Mouse (Mus musculus) liver, embryonic 15.5 days (tissue): ENCODE data around the gene Zfyve9. TPM values are rescaled to one million over a fixed set of nuclear protein-coding genes. Genes with fewer than 3 reads are reported as not detected.
"Not testable (repeated sequence)": the region's sequence is repeated elsewhere in the genome, so short reads cannot be mapped to it uniquely, and the experiment has no call there.

Experiments
- ATAC-seq: fragments of 200-750 bp; cut with Nextera tagmentation; 2 replicates; pipeline ENCODE4 v1.8.0; 2017; ENCODE audit warnings: moderate number of reproducible peaks, mild to moderate bottlenecking, moderate library complexity; ENCODE audit not compliant: insufficient read depth
- H3K27ac ChIP-seq: fragments of 300-500 bp; sonication (generic); replicated peaks from 2 replicates; pipeline ENCODE4 v1.5.1; 2015; ENCODE audit warnings: mild to moderate bottlenecking, inconsistent platforms
- H3K27me3 ChIP-seq: fragments of 300-500 bp; sonication (generic); 2 replicates; pipeline ENCODE4 v1.6.1; 2015; ENCODE audit warnings: mild to moderate bottlenecking, inconsistent platforms
- H3K36me3 ChIP-seq: fragments of 300-500 bp; sonication (generic); replicated peaks from 2 replicates; pipeline ENCODE4 v1.6.1; 2015; ENCODE audit warnings: moderate library complexity, mild to moderate bottlenecking, inconsistent platforms
- H3K4me1 ChIP-seq: fragments of 300-500 bp; sonication (generic); replicated peaks from 2 replicates; pipeline ENCODE4 v1.6.1; 2015; ENCODE audit warnings: inconsistent platforms
- H3K4me2 ChIP-seq: fragments of 300-500 bp; sonication (generic); 2 replicates; pipeline ENCODE4 v1.6.1; 2015; ENCODE audit warnings: moderate library complexity, mild to moderate bottlenecking, inconsistent platforms
- H3K4me3 ChIP-seq: fragments of 300-500 bp; sonication (generic); replicated peaks from 2 replicates; pipeline ENCODE4 v1.5.1; 2015; ENCODE audit warnings: mild to moderate bottlenecking, inconsistent platforms
- H3K9ac ChIP-seq: fragments of 300-500 bp; sonication (generic); 2 replicates; pipeline ENCODE4 v1.6.1; 2015; ENCODE audit warnings: moderate library complexity, mild to moderate bottlenecking, inconsistent platforms
- H3K9me3 ChIP-seq: fragments of 300-500 bp; sonication (generic); replicated peaks from 2 replicates; pipeline ENCODE4 v1.6.1; 2016; ENCODE audit warnings: inconsistent platforms
- WGBS: fragments of 180-500 bp; shearing (Covaris S2); methylation state at CpG from one replicate; pipeline ENCODE4 v1.1.7; 2015; ENCODE audit warnings: mixed read lengths; ENCODE audit not compliant: insufficient replicate concordance; 5-methylcytosine and 5-hydroxymethylcytosine counted together
- polyA plus RNA-seq: library from polyadenylated mRNA; unstranded; fragments of >200 nt; fragmentation: Nextera tagmentation; extraction: Ambion mirVana; gene quantifications from 2 replicates; pipeline ENCODE4 v1.2.1, GENCODE M21; 2015

Zfyve9 gene
- polyA plus RNA-seq, 1 experiment from 2014 or later = 0.45 TPM

DNA sequence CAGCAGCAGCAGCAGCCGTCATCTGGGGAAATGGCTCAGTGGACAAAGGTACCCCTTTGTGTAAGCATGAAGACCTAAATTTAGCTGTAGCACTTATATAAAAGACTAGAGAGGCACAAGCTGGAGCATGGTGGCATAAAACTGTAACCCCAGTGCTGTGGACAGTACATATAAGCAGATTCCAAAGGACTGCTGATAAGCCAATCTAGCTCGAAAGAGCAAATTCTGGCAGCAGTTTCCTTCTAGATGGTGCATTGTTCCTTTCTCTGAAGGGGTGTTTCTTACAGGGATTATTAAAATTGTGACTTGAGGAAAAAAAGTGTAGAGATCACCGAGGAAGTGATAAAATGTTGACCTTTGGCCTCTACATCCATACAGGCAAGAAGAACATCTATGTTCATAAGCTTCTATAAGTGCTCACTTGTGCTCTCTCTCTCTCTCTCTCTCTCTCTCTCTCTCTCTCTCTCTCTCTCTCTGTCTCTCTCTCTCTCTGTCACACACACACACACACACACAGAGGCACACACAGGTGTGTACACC, 59.3 kb downstream of the Zfyve9 start:
- no peak overlapping the region for H3K9ac ChIP-seq
- no peaks in the 10 kb centered on the region for H3K27me3 ChIP-seq
- no peak overlapping the region for H3K27ac ChIP-seq
- WGBS = 41% methylated on average over 3 of the region's 3 CpGs
- no peak for ATAC-seq
- no peak overlapping the region for H3K4me3 ChIP-seq
- H3K9me3 ChIP-seq = no peaks in the 10 kb centered on the region
- no peaks in the 10 kb centered on the region; the same call in 1 of the 2 replicates for H3K4me1 ChIP-seq
- no peak overlapping the region for H3K4me2 ChIP-seq
- H3K36me3 ChIP-seq = no peaks in the 10 kb centered on the region

DNA sequence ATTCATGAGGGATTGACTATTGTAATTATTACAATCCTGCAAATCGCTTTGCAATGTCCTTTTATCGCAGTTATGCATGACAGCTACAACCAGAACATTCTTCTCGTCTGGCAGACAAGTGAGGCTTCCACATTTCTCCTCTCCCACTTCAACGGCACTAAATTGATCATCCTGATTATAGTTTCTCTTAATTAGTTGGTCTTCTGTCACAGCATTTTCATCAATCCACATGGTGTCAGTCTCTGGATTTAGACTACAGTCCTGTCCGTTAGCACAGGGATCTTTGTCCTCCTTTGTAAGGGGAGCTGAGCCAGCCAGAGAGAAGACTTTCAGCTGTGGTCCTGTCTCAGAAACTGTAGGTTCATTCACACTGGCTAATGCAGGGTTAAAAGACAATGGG, 61.2 kb downstream of the Zfyve9 start, which contains the start of gene 3110021N24Rik:
3110021N24Rik (plus strand) TSS at position 301 of the 400 bp plus-strand sequence.
- 64% methylated on average over 5 of the region's 5 CpGs for WGBS
- Histone ChIP-seq H3K9me3 (no peaks in the 10 kb centered on the region), H3K9ac (no peak within 1 kb of the TSS), H3K27me3 (no peaks in the 10 kb centered on the region), H3K4me2 (no peak within 1 kb of the TSS), H3K4me3 (no peak within 1 kb of the TSS), H3K36me3 (no peaks in the 10 kb centered on the region), H3K4me1 (no peaks in the 10 kb centered on the region; the same call in 1 of the 2 replicates), H3K27ac (no peak within 1 kb of the TSS)
- no peak for ATAC-seq

DNA sequence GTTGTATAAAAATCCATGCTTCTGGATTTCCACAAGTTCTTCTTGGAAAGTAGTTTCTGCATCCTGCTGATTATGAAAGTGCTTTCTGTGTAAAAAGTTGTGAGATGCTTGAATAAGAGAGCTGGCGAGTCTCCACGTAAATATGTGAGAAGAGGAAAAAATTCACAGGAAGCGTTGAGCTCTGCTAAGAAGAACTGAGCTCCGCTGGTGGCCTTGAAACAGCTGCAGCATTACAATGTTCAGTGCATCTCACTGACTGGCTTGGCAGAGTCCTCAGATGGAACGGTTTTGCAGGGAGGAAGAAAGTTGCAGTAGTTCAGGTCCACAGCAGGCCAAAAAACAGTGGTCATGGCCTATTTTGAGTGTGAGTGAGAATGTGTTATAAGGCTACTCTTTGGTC, 72.4 kb downstream of the Zfyve9 start:
- Histone ChIP-seq H3K9me3 (no peaks in the 10 kb centered on the region), H3K4me1 (no peaks in the 10 kb centered on the region), H3K27me3 (no peaks in the 10 kb centered on the region), H3K9ac (no peak overlapping the region), H3K4me3 (no peak overlapping the region), H3K36me3 (no peaks in the 10 kb centered on the region), H3K4me2 (no peak overlapping the region), H3K27ac (no peak overlapping the region)
- ATAC-seq = no peak
- 60% methylated on average over 5 of the region's 5 CpGs for WGBS

DNA sequence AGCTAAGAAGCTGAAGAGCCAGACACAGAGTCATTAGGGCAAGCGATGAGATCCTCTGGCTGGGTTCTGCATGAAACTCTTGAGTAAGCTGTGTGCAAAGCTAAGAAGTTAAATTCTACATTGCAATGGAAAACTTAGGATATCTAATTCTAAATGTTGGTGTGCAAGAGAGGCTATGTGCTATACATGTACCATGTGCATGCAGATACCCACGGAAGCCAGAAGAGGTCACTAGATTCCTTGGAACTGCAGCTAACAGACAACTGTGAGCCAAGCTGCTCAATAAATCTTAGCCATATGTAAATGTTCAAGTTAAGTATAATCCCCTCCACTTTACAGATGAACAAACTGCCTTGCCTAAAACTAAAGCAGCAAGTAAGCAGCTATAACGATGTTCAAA, 83.7 kb downstream of the Zfyve9 start:
- ATAC-seq = no peak
- WGBS = 48% methylated on average over 3 of the region's 3 CpGs
- Histone ChIP-seq H3K9me3 (no peaks in the 10 kb centered on the region), H3K27me3 (no peaks in the 10 kb centered on the region), H3K4me1 (no peaks in the 10 kb centered on the region), H3K36me3 (no peaks in the 10 kb centered on the region), H3K4me3 (no peak overlapping the region), H3K4me2 (no peak overlapping the region), H3K9ac (no peak overlapping the region), H3K27ac (no peak overlapping the region)

DNA sequence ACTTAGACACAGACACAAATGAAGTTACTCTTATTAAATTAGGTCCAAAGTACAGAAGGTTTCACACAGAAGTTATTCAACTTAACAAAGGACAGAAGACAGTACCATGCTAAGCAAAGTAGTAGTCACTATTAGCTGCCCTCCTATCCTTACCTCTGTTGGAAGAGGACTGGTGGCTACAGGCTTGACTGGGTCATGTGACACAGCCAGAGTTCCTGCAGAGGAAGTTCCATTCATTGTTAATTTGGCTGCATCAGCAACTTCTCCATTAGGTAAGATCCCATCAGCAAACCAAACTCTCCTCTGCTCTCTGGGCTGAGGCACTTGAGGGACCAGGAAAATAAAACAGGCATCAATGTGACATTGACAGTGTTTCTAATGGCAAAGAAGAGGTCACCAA, 89.1 kb downstream of the Zfyve9 start:
- Histone ChIP-seq H3K27ac (no peak overlapping the region), H3K36me3 (no peaks in the 10 kb centered on the region), H3K9me3 (no peaks in the 10 kb centered on the region), H3K4me2 (no peak overlapping the region), H3K9ac (no peak overlapping the region), H3K27me3 (no peaks in the 10 kb centered on the region), H3K4me1 (no peaks in the 10 kb centered on the region), H3K4me3 (no peak overlapping the region)
- ATAC-seq = no peak

DNA sequence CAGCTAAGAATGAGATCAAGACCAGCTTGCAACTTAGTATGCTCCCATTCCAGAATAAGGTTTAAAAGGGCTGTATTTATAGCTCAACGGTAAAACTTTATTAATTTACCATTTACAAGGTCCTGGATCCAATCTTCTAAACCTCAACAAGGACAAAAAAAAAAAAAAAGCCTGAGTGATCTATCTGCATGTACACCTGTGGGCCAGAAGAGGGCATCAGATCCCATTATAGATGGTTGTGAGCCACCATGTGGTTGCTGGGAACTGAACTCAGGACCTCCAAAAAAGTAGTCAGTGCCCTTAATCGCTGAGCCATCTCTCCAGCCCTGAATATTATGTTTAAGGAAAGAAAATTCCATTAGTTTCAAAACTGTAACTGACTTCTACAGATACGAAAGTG, 90.1 kb downstream of the Zfyve9 start:
- H3K27me3 ChIP-seq = no peaks in the 10 kb centered on the region
- no peak for ATAC-seq
- H3K9ac ChIP-seq = no peak overlapping the region
- H3K27ac ChIP-seq = no peak overlapping the region
- H3K4me1 ChIP-seq = no peaks in the 10 kb centered on the region
- WGBS = 64% methylated on average over 3 of the region's 3 CpGs
- H3K4me2 ChIP-seq = no peak overlapping the region
- H3K9me3 ChIP-seq = no peaks in the 10 kb centered on the region
- no peak overlapping the region for H3K4me3 ChIP-seq
- H3K36me3 ChIP-seq = no peaks in the 10 kb centered on the region

DNA sequence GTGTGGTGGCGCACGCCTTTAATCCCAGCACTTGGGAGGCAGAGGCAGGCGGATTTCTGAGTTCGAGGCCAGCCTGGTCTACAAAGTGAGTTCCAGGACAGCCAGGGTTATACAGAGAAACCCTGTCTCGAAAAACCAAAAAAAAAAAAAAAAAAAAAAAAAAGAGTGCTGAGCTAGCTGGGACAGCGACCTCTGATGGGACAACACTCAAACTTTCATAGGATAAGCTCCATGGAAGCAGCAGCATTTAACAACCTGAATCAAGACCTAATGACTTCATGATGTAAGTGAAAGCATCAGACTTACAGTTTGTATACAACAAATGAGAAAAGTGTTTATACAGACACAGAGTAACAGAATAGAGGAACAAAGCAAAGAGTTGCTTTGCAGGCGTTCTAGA, 93.5 kb downstream of the Zfyve9 start:
- 71% methylated on average over 6 of the region's 7 CpGs for WGBS
- H3K9me3 ChIP-seq, H3K4me3 ChIP-seq, H3K9ac ChIP-seq, H3K4me2 ChIP-seq, H3K27ac ChIP-seq, H3K4me1 ChIP-seq, ATAC-seq, H3K36me3 ChIP-seq, H3K27me3 ChIP-seq: not testable (repeated sequence)

DNA sequence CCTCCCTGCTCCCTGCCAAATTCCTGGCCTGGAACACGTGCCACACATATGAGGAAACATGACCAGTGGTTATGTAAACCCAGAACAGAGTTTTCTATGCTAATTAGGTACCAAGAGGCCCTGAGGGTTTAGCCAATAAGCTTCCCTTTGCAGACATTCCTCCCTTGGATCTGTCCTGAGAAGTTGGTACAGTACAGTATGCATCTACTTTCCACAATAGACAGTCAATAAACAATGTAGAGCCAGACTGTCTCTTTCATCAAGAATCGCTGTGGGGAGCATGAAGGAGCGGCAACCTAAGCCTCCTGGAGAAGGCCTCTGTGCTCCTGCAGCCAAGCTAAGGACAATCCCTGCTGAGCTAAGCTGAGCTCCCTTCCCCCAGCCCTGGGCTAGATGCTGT, 94.4 kb downstream of the Zfyve9 start:
- H3K36me3 ChIP-seq = no peaks in the 10 kb centered on the region
- H3K4me1 ChIP-seq = no peaks in the 10 kb centered on the region
- no peak overlapping the region for H3K4me2 ChIP-seq
- 56% methylated on average over 3 of the region's 3 CpGs for WGBS
- no peak overlapping the region for H3K4me3 ChIP-seq
- ATAC-seq = no peak
- no peak overlapping the region for H3K27ac ChIP-seq
- no peaks in the 10 kb centered on the region for H3K27me3 ChIP-seq
- H3K9ac ChIP-seq = no peak overlapping the region
- no peaks in the 10 kb centered on the region for H3K9me3 ChIP-seq

DNA sequence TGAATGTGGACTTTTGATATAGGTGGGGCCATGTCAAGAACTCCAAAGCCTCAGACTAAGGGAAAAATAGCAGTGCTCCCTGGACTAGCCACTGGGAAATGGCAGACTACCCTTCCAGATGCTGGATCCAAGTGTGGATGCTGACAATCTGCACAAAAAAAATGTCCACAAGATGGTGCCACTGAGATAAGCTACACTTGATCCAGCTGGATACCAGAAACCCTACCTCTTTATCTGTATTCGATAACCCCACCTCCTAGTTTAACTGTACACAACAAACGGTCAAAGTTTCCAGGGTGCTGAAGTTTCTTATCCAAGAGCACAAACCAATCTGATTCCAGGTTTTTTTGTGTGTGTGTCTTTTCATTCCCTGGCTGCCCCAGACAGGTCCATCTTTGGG, 116.2 kb downstream of the Zfyve9 start:
- Histone ChIP-seq H3K27me3 (no peaks in the 10 kb centered on the region), H3K4me1 (no peaks in the 10 kb centered on the region), H3K4me3 (no peak overlapping the region), H3K9ac (no peak overlapping the region), H3K36me3 (no peaks in the 10 kb centered on the region), H3K4me2 (no peak overlapping the region), H3K27ac (no peak overlapping the region), H3K9me3 (no peaks in the 10 kb centered on the region)
- 0 out of 2 replicates have a peak, but pooled peaks have one; percentile 40 for ATAC-seq
- WGBS = 31% methylated on average over 2 of the region's 2 CpGs

DNA sequence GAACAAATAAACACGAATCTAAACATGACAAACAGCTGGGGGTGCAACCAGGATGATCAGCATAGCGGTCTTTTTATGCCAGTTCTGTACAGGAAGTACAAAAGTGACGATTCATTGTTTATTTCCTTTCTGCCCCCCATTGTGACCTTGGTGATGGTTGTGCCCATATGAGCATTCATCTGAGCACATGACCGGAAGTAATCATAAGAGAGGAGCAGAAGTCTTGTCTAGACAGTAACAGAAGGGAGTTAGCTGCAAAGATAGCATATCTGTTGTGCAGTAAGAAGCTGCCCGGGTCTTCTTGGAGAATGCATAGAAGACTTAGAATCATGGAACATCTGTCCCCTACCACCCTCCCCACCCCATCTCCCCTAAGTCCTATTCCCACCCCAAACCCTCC, 141.8 kb downstream of the Zfyve9 start:
- H3K9me3 ChIP-seq = no peaks in the 10 kb centered on the region
- H3K9ac ChIP-seq = no peak overlapping the region
- H3K36me3 ChIP-seq = peaks cover 7% of the 10 kb centered on the region
- no peak overlapping the region for H3K4me2 ChIP-seq
- ATAC-seq = peak; percentile 51; the same call in 1 of the 2 replicates
- no peak overlapping the region for H3K4me3 ChIP-seq
- peaks cover 22% of the 10 kb centered on the region for H3K4me1 ChIP-seq
- WGBS = 26% methylated on average over 5 of the region's 5 CpGs
- no peak overlapping the region for H3K27ac ChIP-seq
- no peaks in the 10 kb centered on the region for H3K27me3 ChIP-seq

DNA sequence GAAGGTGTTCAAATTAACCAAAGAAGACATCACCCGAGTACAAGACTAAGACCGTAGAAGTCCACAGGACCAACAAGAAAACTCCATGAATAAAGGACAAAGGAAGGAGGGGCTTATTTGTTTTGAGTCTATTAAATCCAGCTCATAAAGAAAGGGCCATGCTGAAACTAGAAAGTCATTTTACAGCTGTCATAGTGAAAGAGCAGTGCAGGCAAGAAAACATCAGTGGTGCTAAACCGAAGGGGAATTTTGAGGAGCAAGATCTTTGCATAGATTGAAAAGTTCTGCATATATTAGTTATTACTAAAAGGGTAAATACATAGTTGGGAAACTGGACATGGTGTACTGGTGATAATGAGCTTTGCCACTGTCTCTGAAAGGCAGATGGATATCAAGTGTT, 142.9 kb downstream of the Zfyve9 start:
- 64% methylated on average over 3 of the region's 3 CpGs for WGBS
- peaks cover 16% of the 10 kb centered on the region for H3K36me3 ChIP-seq
- no peaks in the 10 kb centered on the region for H3K9me3 ChIP-seq
- no peak overlapping the region for H3K27ac ChIP-seq
- no peak overlapping the region for H3K9ac ChIP-seq
- no peak overlapping the region for H3K4me2 ChIP-seq
- H3K4me3 ChIP-seq = no peak overlapping the region
- no peak for ATAC-seq
- H3K4me1 ChIP-seq = peaks cover 22% of the 10 kb centered on the region
- no peaks in the 10 kb centered on the region for H3K27me3 ChIP-seq

DNA sequence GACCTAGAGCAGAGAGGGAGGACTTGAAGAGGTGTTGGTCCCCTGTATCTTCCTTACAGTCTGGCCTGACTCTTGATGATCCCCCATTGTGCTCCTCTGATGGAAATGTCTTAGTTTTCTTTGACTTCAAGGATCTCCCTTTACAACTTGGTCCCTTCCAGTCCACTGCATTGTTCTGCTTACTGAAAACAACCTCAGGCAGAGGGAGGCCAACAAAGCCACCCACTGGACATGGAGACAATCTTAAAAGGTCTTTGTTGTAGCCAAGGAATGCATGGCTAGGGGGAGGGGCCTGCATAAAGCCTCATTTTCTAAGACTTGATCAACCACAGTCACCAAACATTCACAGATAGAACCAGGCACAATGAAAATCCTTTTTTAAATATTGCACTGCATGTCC, 145.5 kb downstream of the Zfyve9 start:
- H3K9me3 ChIP-seq = no peaks in the 10 kb centered on the region
- no peak overlapping the region for H3K27ac ChIP-seq
- H3K36me3 ChIP-seq = peaks cover 35% of the 10 kb centered on the region
- no peak for ATAC-seq
- peaks cover 18% of the 10 kb centered on the region for H3K4me1 ChIP-seq
- H3K27me3 ChIP-seq = no peaks in the 10 kb centered on the region
- no peak overlapping the region for H3K4me2 ChIP-seq
- no peak overlapping the region for H3K4me3 ChIP-seq
- no peak overlapping the region for H3K9ac ChIP-seq
